Mouse (Mus musculus): ENCODE data around the gene Cdc14a. TPM values are rescaled to one million over a fixed set of nuclear protein-coding genes. Genes with fewer than 3 reads are reported as not detected.

Cdc14a gene
- total RNA-seq, 2 experiments from 2014 or later, result 4.9 to 6.2 TPM

DNA sequence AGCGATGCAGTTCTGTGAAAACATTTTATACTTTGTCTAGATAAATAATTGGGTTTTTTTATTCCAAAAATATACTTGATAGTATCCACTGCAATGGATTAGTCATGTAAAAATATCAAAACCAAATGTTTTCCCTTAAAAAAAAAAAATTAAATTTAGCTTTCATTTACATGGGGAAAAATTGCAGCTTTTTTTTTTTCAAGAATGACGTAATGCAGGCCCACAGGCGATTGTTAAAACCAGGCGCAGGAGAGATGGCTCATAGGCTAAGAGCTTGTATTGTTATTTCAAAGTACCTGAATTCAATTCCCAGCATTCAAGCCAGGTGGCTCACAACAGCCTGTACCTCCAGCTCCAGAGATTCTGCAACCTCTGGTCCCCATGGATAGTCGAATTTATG, 196.4 kb downstream of the Cdc14a start:
- Histone ChIP-seq H3K4me3 (no peak overlapping the region), H3K27ac (no peak overlapping the region)
- DNase-seq (ENCODE audit: low spot score in 2 of 2), result no peak
- TF ChIP-seq CTCF (conservative IDR thresholded peaks at IDR 0.05), result no peak

DNA sequence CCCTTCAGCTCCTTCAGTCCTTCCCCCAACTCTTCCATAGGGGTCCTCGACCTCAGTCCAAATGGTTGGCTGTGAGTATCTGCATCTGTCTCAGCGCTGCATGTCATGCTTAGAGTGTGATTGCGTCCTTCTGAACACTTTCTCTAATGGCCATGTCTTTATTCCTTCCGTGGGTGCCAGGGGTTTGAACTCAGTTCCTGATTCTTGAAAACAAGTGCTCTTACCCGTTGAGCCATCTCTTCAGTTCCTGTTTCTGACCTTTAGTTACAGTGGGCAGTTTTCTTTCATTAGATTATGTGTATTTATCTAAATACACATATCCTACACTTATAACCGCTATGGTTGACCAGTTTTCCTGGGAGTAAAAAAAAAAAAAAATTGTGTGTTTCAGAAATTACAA, 196.9 kb downstream of the Cdc14a start:
- no peak overlapping the region for H3K4me3 ChIP-seq
- TF ChIP-seq CTCF (conservative IDR thresholded peaks at IDR 0.05), result no peak
- no peak for DNase-seq (ENCODE audit: low spot score in 2 of 2)
- no peak overlapping the region for H3K27ac ChIP-seq

Other genes with a start within 250 kb of the Cdc14a start
- gene Gpr88, start 170.5 kb downstream of the Cdc14a start, total RNA-seq (2021), result 1 to 10 TPM; 1.9 to 2.0 TPM
- gene Rtca, start 84.2 kb upstream of the Cdc14a start, total RNA-seq (2021), result 10 to 100 TPM; 59.4 to 64.5 TPM
- gene Dbt, start 89.0 kb upstream of the Cdc14a start, total RNA-seq (2021), result 10 to 100 TPM; 18.9 to 24.0 TPM
- under 1 TPM in 1 of 2 experiments, not detected in 1; 0.12 TPM for gene Lrrc39, start 138.9 kb upstream of the Cdc14a start, total RNA-seq (2021)
- 1 to 10 TPM; 7.4 to 9.4 TPM for gene Sass6, start 170.9 kb upstream of the Cdc14a start, total RNA-seq (2021)
- 10 to 100 TPM; 17.9 to 24.4 TPM for gene Trmt13, start 190.6 kb upstream of the Cdc14a start, total RNA-seq (2021)
- 10 to 100 TPM; 54.4 to 57.7 TPM for gene Mfsd14a, start 238.6 kb upstream of the Cdc14a start, total RNA-seq (2021)

Measured in layer of hippocampus, adult 2 months (tissue).